Mouse (Mus musculus): ENCODE results near the gene Sorcs2.

DNA sequence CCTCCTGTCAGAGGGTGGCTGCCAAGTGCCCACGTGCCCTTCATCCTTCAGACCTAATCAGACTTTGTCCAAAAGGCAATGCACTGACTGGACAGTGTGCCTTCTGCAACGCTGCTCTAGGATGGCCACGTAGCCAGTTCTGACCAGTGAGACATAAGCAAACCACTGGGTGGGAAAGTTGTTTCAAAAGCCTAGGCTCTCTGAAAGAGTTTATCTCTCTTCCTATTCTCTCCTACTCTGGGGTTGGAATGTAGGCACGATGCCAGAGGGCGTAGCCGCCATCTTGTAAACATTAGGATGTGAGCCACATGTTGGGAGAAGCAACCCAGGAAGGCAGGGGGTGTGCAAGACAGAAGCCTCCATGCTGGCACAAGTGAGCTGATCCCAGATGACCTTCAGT is 44.3 kb downstream of the Sorcs2 start:
- no peak for TF ChIP-seq POLR2A (IDR thresholded peaks at IDR 0.05; ENCODE audit: control insufficient read depth, extremely low read depth, insufficient read depth, low read length, poor library complexity)
- TF ChIP-seq CTCF (IDR thresholded peaks at IDR 0.05; ENCODE audit: borderline replicate concordance, control insufficient read depth, extremely low read depth, insufficient read depth, low read length, poor library complexity): no peak

Data from thymus, adult 2 months (tissue).